Mouse (Mus musculus): ENCODE data around the gene 1700023F06Rik. TPM values are rescaled to one million over a fixed set of nuclear protein-coding genes. Genes with fewer than 3 reads are reported as not detected.
"Not testable (repeated sequence)": the region's sequence is repeated elsewhere in the genome, so short reads cannot be mapped to it uniquely, and the experiment has no call there.

The 1700023F06Rik gene
- polyA plus RNA-seq, 1 experiment: 1.3 TPM

GRCm38 (mm10) chr11:103222718-103223117, 14.4 kb upstream of the 1700023F06Rik start:
- DNase-seq (ENCODE audit: low spot score): not testable (repeated sequence)

GRCm38 (mm10) chr11:103221437-103221836, 13.1 kb upstream of the 1700023F06Rik start:
- no peak for DNase-seq (ENCODE audit: low spot score)

- DNase-seq (ENCODE audit: low spot score): no peak
Observed at GRCm38 (mm10) chr11:103219995-103220394, 11.6 kb upstream of the 1700023F06Rik start.

- peak; percentile 18 for DNase-seq (ENCODE audit: low spot score)
Observed at GRCm38 (mm10) chr11:103219259-103219658, 10.9 kb upstream of the 1700023F06Rik start.

GRCm38 (mm10) chr11:103218517-103218901, 10.2 kb upstream of the 1700023F06Rik start:
- no peak for DNase-seq (ENCODE audit: low spot score)

DNA sequence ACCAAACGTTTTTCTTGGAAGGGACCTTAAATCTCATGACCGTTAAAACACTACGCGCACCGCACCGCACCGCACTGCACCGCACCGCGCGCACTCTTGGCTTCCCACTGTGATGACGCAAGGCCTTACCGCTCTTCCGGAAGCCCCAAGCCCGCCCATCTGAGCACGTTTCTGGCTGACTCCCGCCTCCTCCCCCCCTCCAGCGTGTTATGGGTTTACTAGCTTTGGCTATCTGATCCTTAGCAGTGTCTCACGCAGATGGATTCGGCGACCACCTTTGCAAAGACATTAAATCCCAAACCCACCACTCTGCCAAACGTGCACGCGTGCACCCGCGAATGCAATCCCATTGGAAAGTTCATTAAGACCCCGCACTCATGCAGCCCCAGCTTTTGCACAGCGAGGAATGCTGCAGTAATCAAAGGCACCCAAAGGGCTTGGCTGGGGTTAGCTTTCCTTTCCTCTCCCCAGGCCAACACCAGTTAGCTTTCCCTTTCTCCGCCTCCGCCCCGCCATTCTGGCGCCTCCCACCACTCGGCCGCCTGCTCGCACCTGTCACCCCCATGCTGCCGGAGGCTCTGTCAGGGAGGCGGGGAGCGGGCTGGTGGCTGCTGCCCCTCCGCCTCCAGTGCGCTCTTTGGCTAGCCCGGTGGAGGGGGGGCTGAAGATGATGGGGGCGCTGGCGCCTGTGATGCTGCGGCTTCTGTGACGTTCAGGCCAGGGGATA, 9.6 kb upstream of the 1700023F06Rik start, which contains the start of gene Spata32:
Gene Spata32, minus strand, starts transcription at position 643 of the 727 bp plus-strand sequence.
- peak; percentile 28 for DNase-seq (ENCODE audit: low spot score)

DNA sequence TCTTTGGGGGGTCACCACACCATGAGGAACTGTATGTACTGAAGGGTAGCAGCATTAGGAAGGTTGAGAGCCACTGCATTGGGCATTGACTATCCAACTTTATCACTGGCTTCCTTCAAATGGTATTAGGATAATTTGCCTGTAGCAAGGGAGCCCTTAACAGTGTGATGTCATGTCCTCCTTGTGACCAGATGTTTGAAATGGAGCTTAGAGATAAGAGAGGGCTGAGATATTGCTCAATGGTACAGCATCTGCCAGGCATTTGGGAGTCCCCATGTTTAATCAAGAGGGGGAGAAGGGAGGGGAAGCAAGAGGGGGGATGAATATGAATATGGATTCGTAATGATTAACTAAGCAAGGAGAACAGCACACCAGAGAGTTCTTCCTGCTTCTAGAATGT, 7.0 kb upstream of the 1700023F06Rik start:
- no peak for DNase-seq (ENCODE audit: low spot score)

DNA sequence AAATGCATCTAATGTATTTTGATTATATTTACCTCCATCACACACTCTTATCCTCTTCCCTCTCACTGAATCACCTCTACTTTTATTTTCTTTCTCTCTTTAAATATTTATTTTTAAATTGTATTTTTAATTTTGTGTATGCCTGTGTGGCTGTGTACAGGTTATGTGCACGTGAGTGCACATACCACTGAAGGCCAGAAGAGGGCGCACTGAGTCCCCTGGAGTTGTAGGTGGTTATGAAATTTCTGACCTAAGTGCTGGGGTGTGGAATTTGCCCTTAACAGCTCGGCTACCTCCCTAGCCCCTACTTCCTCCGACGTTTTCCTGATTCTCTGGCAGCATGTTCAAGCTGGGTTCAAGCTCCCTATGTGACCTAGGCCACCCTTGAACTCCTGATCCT, 5.4 kb upstream of the 1700023F06Rik start:
- DNase-seq (ENCODE audit: low spot score): no peak

DNA sequence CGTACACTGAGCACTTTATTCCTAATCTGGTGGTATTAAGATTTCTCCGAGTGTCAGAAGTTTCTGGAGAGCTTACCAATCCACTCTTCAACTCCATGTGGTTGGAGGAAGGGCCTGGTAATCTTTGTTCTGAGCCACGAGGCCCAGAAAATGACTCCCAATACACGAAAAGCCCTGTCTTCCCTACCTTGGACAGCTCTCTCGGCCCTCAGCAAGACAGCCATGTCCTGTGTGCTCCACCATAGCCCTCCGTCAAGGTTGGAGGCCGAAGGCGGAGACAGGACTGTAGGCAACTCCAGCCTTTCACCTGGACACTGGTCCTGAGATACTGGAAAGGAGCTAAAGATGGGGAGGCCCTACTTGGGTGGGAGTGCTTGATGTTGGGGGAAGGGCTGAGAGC, 1.9 kb upstream of the 1700023F06Rik start:
- DNase-seq (ENCODE audit: low spot score): no peak

GRCm38 (mm10) chr11:103206203-103206602, 2.2 kb downstream of the 1700023F06Rik start:
- no peak for DNase-seq (ENCODE audit: low spot score)

GRCm38 (mm10) chr11:103202376-103202775, 6.0 kb downstream of the 1700023F06Rik start:
- DNase-seq (ENCODE audit: low spot score): no peak

DNA sequence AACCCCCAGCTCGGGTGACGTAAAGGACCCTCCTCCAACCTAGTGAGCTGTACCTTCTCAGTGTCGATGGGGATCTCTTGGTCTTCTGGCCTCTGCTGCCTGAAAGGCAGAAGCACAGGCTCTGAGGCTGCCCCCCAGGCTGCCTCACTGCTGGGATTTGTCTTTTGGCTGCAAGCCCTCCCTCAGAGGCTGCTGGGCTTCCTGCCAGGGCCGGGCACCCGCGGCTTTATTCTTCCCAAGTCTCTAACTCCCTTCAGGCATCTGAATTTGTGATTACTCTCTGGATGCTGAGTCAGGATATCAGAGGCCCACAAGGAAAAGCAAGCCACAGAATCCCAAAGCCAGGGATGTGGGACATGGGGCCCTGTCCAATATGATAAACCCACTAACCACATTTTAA, 6.7 kb downstream of the 1700023F06Rik start:
- DNase-seq (ENCODE audit: low spot score): peak; percentile 40

- DNase-seq (ENCODE audit: low spot score): peak; percentile 36
Observed at GRCm38 (mm10) chr11:103198911-103199803, 9.2 kb downstream of the 1700023F06Rik start.

DNA sequence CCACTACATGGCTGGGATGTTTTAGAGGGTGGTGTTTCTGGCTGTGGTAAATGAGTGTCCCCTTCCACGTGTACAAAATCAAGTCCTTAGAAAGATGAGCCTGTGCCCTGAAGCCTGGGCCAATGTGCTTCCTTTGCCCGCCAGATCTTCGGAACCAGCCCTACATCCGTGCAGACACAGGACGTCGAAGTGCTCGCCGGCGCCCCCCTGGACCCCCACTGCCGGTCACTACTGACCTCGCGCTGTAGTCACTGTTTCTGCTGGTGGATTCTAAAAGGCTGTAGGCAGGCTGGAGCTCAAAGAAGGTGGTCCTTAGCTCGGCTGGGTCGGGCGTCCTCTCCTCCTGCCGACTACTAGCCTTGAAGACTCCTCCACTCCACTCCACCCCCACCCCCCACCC, 10.0 kb downstream of the 1700023F06Rik start:
- no peak for DNase-seq (ENCODE audit: low spot score)

- no peak for DNase-seq (ENCODE audit: low spot score)
Observed at GRCm38 (mm10) chr11:103197340-103197739, 11.0 kb downstream of the 1700023F06Rik start.

GRCm38 (mm10) chr11:103195656-103196055, 12.7 kb downstream of the 1700023F06Rik start:
- DNase-seq (ENCODE audit: low spot score): no peak

DNA sequence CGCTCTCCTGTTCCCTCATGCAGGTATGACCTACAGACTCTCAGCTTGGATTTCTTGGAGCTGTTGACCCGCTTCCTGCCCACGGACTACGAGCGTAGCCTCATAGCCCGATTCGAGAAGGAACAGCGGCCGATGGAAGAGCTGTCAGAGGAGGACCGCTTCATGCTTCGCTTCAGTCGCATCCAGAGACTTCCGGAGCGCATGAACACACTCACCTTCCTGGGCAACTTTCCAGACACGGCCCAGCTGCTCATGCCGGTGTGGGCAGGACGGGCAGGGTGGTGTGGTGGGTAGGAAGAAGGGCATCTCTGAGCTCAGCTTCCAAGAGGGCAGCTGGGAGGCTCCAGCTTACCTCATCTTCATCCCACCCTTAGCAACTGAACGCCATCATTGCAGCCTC, 13.1 kb downstream of the 1700023F06Rik start:
- no peak for DNase-seq (ENCODE audit: low spot score)

DNA sequence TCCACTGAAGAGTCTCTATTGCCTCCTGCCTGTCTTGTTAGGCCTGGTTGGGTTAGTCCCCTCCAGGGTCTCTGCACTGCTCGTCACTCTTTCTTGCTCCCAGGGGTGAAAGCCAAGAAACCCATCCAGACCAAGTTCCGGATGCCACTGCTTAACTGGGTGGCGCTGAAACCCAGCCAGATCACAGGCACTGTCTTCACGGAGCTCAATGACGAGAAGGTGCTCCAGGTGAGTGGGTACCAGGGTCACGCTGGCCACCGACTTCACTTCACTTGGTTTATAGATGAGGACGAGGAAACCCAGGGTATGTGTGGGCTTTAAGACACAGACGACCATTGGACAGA, 14.6 kb downstream of the 1700023F06Rik start:
- no peak for DNase-seq (ENCODE audit: low spot score)

DNA sequence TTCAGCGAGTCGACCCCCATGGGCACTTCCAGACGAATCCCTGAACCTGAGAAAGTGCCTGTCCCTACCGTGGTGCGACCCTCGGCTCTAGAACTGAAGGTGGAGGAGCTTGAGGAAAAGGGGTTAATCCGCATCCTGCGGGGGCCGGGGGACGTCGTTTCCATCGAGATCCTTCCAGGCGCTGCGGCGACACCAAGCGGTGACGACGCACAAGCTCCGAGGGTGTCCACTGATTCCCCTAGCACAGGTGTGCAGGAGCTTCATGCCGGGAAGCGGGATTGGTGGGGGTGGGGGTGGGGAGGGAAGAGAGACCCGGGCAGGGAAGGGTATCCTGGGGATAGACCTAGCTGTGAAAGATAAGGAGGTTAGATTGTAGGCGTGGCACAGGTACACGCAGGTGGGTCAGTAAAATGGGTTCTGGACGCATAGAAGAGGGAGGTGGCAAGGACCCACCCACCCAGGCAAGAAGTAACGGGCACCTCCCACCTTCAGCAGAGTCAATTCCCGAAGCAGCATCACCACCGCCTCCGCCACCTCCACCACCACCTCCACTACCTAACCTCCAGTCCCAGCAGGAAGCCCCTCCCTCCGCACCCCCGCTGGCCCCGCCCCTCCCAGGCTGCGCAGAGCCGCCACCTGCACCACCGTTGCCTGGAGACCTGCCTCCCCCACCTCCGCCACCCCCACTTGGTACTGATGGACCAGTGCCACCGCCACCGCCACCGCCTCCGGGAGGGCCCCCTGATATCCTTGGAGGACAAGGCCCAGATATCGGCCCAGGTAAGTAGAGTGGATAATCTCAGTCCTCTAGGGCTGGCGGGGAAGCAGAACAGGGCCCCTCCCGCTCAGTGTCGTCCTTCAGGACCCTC, 15.2 kb downstream of the 1700023F06Rik start:
- DNase-seq (ENCODE audit: low spot score): no peak

DNA sequence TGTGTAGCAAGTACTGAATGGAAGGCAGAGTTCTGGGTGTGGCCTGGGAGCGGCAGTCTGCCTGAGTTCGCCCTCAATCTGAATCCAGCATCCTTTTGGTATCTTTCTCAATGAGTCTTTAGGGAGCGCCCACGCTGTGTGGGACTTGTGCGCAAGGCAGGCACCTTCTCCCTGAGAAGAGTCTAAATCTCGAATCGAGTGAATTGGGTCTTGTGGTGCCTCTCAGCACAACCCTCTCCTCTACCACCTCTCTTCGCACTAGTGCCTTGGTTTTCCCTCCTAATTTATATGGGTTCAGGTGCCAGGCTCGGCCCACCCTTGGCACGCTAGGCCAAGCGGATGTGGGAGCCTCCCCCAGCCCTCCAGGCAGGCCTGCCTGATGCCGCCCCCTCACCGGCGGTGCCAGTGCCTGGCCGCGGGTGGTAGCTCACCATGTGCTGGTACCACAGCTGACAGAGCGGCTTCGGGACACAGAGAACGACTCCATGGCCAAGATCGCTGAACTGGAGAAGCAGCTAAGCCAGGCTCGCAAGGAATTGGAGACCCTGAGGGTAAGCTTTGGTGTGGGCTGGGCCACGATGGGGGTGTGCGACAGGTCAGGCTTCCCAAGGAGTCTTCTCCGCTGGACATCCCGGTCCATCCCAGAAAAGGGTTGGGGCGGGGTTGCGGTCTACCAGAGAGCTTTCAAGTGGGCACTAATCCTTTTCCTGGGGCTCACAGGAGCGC, 16.0 kb downstream of the 1700023F06Rik start:
- no peak for DNase-seq (ENCODE audit: low spot score)

DNA sequence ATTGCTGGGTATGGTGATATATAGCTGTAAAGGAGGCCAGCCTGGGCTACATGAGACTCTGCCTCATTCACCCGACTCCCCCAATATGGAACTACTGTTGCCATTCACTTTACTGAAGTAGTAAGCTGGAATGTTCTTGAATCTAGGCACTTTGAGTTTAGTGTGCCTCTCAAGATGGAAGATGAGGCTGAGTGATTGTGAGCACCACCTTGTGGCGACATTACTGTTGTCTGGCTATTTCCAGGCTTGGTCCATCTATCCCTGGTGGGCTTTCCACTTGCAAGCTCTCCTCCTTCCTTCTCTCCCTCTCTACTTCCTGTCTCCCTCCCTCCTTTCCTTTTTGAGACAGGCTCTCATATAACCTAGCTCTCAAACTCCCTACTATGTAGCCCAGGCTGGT, 23.5 kb downstream of the 1700023F06Rik start:
- DNase-seq (ENCODE audit: low spot score): no peak
